Mouse (Mus musculus): Measurements from ENCODE around the gene Hnrnpul1.

GRCm38 (mm10) chr7:25766108-25766507 is 11.6 kb upstream of the Hnrnpul1 start:
- TF ChIP-seq CTCF (IDR thresholded peaks at IDR 0.05; ENCODE audit: control insufficient read depth, insufficient read depth, low read length) (no peak), POLR2A (IDR thresholded peaks at IDR 0.05; ENCODE audit: borderline replicate concordance, control insufficient read depth, low read depth, low read length) (no peak)
